Mouse (Mus musculus) myocyte (in vitro differentiated cells): Measurements from ENCODE around the gene Mb21d2.

Source experiments
- CEBPB ChIP-seq: IDR thresholded peaks from 2 replicates; pipeline ENCODE4 v1.6.1; 2011; ENCODE audit warnings: mild to moderate bottlenecking, moderate library complexity; ENCODE audit not compliant: poor library complexity, insufficient read depth, severe bottlenecking
- E2F4 ChIP-seq: IDR thresholded peaks from one replicate; pipeline ENCODE4 v1.6.1; 2011; ENCODE audit warnings: mild to moderate bottlenecking, control low read depth, moderate library complexity; ENCODE audit not compliant: insufficient read depth
- MAX ChIP-seq: IDR thresholded peaks from one replicate; pipeline ENCODE4 v1.6.1; 2011; ENCODE audit warnings: low read depth, mild to moderate bottlenecking, control low read depth
- POLR2A ChIP-seq: IDR thresholded peaks from one replicate; pipeline ENCODE4 v1.6.1; 2011; ENCODE audit warnings: low read depth, mild to moderate bottlenecking, control low read depth, moderate library complexity; ENCODE audit not compliant: insufficient read length
- POLR2AphosphoS2 ChIP-seq: IDR thresholded peaks from one replicate; pipeline ENCODE4 v1.6.1; 2011; ENCODE audit warnings: low read depth, control low read depth; ENCODE audit not compliant: insufficient read length
- TCF12 ChIP-seq: IDR thresholded peaks from one replicate; pipeline ENCODE4 v1.6.1; 2011; ENCODE audit warnings: mild to moderate bottlenecking, control low read depth; ENCODE audit not compliant: poor library complexity, insufficient read depth, severe bottlenecking
- USF1 ChIP-seq: IDR thresholded peaks from one replicate; pipeline ENCODE4 v1.6.1; 2011; ENCODE audit warnings: low read depth, mild to moderate bottlenecking, control low read depth, moderate library complexity

GRCm38 (mm10) chr16:28905567-28906289 lies 23.7 kb downstream of the Mb21d2 start:
- TF ChIP-seq POLR2A, result no peak
- TF ChIP-seq MAX, result no peak
- TF ChIP-seq CEBPB, result no peak
- TF ChIP-seq E2F4, result no peak
- no peak for TF ChIP-seq USF1
- no peak for TF ChIP-seq POLR2AphosphoS2
- no peak for TF ChIP-seq TCF12
